In genomic region chr3:51916902-51917301, GRCm38 (mm10) we compare ENCODE assay signal across 11 mouse cellular contexts.
DNase-seq lines count a peak whose midpoint lies in the region; ATAC-seq and TF ChIP-seq lines count a peak whose summit lies in the region.
"Had no signal": no experiment of that assay in that cellular context is flagged by ENCODE, and none has a peak within 500 bp of the region (broad histone marks: within the 10 kb centered on the region; RNA-seq: fewer than 3 reads in every experiment).

No protein-coding gene starts in this region.

- no peaks in the 10 kb centered on the region for H3K36me3 ChIP-seq in heart, adult 2 months (ENCODE audit: control insufficient read depth, insufficient read depth, low read length)
- no peaks in the 10 kb centered on the region for H3K36me3 ChIP-seq in kidney, embryonic 16.5 days (ENCODE audit: insufficient read depth, low read length)
- H3K36me3 ChIP-seq: G1E; limb, embryonic 15.5 days had no signal

- no peaks in the 10 kb centered on the region for H3K79me2 ChIP-seq in heart, adult 2 months (replicated peaks; ENCODE audit: control insufficient read depth, insufficient read depth, low read length)

- H3K4me1 ChIP-seq in heart, adult 2 months (ENCODE audit: control insufficient read depth, insufficient read depth, low read length) = peaks cover 9% of the 10 kb centered on the region
- peaks cover 41% of the 10 kb centered on the region for H3K4me1 ChIP-seq in kidney, embryonic 16.5 days (ENCODE audit: insufficient read depth, low read length)

- ATAC-seq in kidney, embryonic 16.5 days (ENCODE audit: low FRiP score, low TSS enrichment) = peak; percentile 52

- no peak overlapping the region for H3K4me3 ChIP-seq in heart, adult 2 months
- H3K4me3 ChIP-seq in kidney, embryonic 16.5 days (ENCODE audit: low read length) = no peak overlapping the region
- H3K4me3 ChIP-seq: limb, embryonic 15.5 days had no signal

- H3K27me3 ChIP-seq in heart, adult 2 months (ENCODE audit: control insufficient read depth, insufficient read depth, low read length) = no peaks in the 10 kb centered on the region
- no peaks in the 10 kb centered on the region for H3K27me3 ChIP-seq in kidney, embryonic 16.5 days (ENCODE audit: insufficient read depth, low read length)
- H3K27me3 ChIP-seq: limb, embryonic 15.5 days had no signal

- WGBS in heart, adult 2 months = 95% methylated on average over 4 of the region's 4 CpGs
- 67% methylated on average over 4 of the region's 4 CpGs for WGBS in kidney, embryonic 16.5 days

- peak; percentile 80 for DNase-seq in heart, adult 11 months
- DNase-seq in heart, adult 2 months = no peak
- no peak for DNase-seq in kidney, adult 11 months
- peak; percentile 13 for DNase-seq in thymus, postnatal 25 days
- DNase-seq in thymus, postnatal 10 days (ENCODE audit: low spot score in 2 of 2) = no peak
- DNase-seq in left cerebral cortex, adult 18-20 months (ENCODE audit: low spot score in 2 of 2) = no peak
- no peak for DNase-seq in gastrocnemius, postnatal 36 days
- DNase-seq: cerebellum, postnatal 14 days had no signal

- TF ChIP-seq EP300 in heart, adult 2 months (IDR thresholded peaks at IDR 0.05; ENCODE audit: insufficient read depth, low read depth, low read length) = no peak

- H3K9ac ChIP-seq in heart, adult 2 months (ENCODE audit: low read depth, low read length) = no peak overlapping the region
- H3K9ac ChIP-seq in kidney, embryonic 16.5 days (replicated peaks; ENCODE audit: low read length) = peak overlapping the region; percentile 23; the same call in 1 of the 2 replicates
- H3K9ac ChIP-seq: limb, embryonic 15.5 days had no signal

- H3K9me3 ChIP-seq in kidney, embryonic 16.5 days (ENCODE audit: low read length) = peaks cover 8% of the 10 kb centered on the region; the same call in 1 of the 2 replicates
- H3K9me3 ChIP-seq: G1E; limb, embryonic 15.5 days had no signal

- no peak for TF ChIP-seq CTCF in heart, adult 2 months (IDR thresholded peaks at IDR 0.05)

- no peak for TF ChIP-seq POLR2A in heart, adult 2 months (IDR thresholded peaks at IDR 0.05; ENCODE audit: insufficient read depth, low read depth, low read length)

- H3K4me2 ChIP-seq in kidney, embryonic 16.5 days (replicated peaks; ENCODE audit: low read depth, low read length) = peak overlapping the region; percentile 4; the same call in 1 of the 2 replicates
- H3K4me2 ChIP-seq: limb, embryonic 15.5 days had no signal

- H3K27ac ChIP-seq in heart, adult 2 months = no peak overlapping the region
- H3K27ac ChIP-seq in kidney, embryonic 16.5 days (ENCODE audit: low read length) = peak overlapping the region; percentile 98
- H3K27ac ChIP-seq: limb, embryonic 15.5 days had no signal

- intact Hi-C loops in heart, adult 2 months (cut with DNase I) = loop anchor here (2.0 to 10.0 kb wide), 2 partner anchors 212 to 282 kb away; no protein-coding TSS in a partner anchor
- intact Hi-C loops in gastrocnemius, postnatal 36 days (cut with DNase I) = no loop called here

Comparison
In these comparisons a context has a peak if more than half of its experiments do, and no peak if none do; other contexts are left out.
1. DNase-seq: peak in heart, adult 11 months (single experiment) and thymus, postnatal 25 days (single experiment); none in heart, adult 2 months (0 of 2), kidney, adult 11 months (single experiment), thymus, postnatal 10 days (0 of 2), left cerebral cortex, adult 18-20 months (0 of 2) and gastrocnemius, postnatal 36 days (0 of 2).